Mouse (Mus musculus) forelimb bud, embryonic 11.5 days (tissue): Measurements from ENCODE around the gene Abcb1a.
A peak's percentile ranks its signal among the peaks of the same experiment; 100 is the strongest.

ENCODE experiments used
- DNase-seq: peaks from one replicate; pipeline ENCODE4 v3.0.0-alpha.2; 2012; ENCODE audit warnings: low read depth, low spot score

The Abcb1a gene

GRCm38 (mm10) chr5:8659911-8660737, at the start of gene Abcb1a:
Gene Abcb1a, plus strand, starts transcription at chr5:8660077.
- peak; percentile 18 for DNase-seq

GRCm38 (mm10) chr5:8622071-8622595, 37.7 kb upstream of the Abcb1a start:
- peak; percentile 17 for DNase-seq

DNA sequence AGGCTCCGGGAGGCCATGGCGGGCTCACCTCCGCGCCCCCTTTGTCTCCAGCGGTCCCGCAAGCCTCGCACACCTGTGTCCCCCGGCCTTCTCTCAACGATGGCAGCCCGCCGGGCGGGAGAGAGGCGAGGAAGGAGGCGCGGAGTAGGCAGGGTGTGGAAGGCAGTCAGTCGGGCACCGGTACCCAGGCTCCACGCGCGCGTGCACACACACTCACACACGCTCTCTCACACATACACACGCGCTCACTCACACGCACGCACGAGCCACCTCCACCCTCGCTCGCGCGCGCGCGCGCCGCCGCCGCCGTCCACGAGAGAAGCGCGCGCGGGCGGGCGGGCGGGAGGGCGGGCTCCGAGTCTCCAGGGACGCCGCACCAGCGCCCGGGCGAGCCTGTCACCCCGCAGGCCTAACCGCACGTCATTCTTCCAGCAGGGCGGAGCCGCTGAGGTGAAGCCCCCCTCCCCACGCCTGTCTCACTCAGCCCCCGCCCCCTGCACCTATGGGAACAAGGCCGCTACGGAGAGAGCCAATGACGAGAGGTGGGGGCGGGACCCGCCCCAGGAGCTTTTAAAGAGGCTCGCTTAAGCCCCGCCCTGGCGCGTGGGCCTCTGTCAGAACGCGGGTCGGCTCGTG, 37.2 kb upstream of the Abcb1a start, which contains the start of gene Rundc3b:
Gene Rundc3b (minus strand): TSS at position 357 of the 636 bp plus-strand sequence.
- DNase-seq: peak; percentile 88

GRCm38 (mm10) chr5:8632901-8633300, 27.0 kb upstream of the Abcb1a start:
- no peak for DNase-seq

- no peak for DNase-seq
These were observed 25.3 kb upstream of the Abcb1a start for GRCm38 (mm10) chr5:8634489-8634975.

DNA sequence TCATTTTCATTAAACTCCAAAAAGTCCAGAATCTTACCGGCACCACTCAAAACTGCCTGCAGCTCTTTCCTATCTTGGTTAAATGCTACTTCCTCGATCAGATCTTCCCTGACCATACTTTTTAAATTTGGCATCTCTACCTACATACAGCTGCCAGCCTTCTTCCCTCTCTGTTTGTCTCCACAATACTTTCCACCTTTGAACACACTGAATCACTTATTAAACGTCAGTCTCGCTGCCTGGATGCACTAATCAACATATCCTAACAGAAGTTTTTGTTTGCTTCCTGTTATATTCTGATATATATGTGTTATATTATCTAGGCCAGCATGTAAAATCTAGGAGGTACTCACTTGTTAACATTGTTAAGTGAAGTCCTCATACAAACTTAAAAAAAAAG, 11.6 kb upstream of the Abcb1a start:
- no peak for DNase-seq

DNA sequence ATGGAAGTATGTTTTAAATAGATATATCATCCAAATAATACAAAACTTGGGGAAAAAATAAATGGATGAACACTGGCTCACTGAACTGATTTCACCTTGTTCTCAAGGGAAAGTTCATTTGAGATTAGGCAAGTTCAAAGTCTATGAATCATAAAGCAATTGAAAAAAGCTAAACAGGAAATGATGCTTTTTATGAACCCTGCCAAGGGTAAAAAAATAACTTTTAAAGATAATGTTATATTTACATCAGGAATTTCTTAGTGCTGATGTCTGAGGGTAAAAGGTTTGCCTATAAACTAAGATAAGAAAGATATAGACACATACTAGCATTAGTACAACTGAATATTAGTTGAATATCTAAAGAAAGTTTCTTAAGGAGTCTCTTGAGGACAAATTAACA, 11.1 kb upstream of the Abcb1a start:
- DNase-seq: no peak

- DNase-seq: no peak
These were observed 7.8 kb upstream of the Abcb1a start for GRCm38 (mm10) chr5:8652085-8652484.

DNA sequence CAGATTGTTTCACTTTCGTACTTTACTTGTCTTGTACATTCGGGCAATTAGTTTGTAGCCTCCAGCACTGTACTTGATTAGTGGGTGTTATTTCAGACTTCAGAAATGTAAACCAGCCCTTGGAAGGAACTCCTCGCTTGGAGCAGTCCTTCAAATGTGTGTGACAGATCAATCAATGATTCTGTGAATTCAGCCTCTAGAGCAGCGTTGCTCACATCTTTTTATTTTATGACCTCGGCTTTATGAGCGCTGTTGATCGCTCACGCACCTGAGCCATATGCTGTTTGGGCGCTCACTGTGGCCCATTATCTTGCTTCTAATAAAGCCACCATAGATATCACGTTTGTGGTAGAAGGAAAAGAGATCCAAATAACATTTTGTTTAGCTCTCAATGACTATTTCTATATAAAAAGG, 868 bp downstream of the Abcb1a start:
- peak; percentile 33 for DNase-seq

- no peak for DNase-seq
These were observed 4.8 kb downstream of the Abcb1a start for GRCm38 (mm10) chr5:8664678-8665077.

- no peak for DNase-seq
These were observed 8.0 kb downstream of the Abcb1a start for GRCm38 (mm10) chr5:8667758-8668474.

DNA sequence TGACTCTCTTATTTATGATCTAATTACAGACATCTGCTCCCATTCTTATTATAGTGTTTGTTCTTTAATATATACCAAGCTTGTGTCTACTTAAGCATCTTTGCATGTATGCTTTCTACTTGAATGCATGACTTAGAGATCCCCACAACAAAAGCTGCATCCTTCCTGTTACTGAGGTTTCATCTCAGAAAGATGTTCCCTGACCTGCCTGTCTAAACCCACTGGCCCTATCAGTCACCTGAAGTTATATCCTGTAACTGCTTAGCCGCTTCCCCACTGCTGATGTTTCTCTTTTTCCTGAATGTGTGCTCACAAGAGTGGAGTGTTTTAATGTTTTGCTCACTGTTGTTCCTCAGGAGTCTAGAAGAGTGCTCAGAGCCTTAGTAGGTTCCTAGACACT, 9.7 kb downstream of the Abcb1a start:
- DNase-seq: no peak

DNA sequence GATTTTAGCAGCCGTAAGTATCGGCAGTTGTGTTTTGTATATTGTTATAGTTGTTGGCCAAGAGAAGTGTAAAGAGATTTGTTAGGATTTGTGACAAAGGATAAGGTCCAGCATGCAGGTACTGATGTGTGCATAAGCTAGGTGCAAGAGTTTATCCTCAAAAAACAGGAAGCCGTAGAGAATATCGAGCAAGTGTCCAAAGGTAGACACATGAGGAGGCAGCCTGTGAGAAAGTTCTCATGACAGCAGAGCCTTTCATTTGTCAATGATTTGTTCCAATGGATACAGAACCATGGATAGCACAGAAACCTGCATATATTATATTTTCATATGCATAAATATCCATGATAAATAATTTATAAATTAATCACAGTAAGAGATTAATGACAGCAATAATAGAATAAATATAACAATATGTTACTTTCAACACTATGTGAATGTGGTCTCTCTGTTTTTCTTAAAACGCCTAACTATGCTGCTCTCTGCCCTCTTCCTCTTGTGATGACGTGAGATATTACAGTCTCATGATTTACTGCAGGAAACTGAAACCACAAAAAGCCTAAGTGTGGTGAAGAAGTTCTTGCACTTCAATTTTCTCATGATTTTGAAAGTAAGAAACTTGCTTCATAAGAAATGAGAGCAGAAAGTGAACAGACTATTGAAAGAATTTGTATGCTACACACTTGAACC, 15.5 kb downstream of the Abcb1a start:
- peak; percentile 24 for DNase-seq

DNA sequence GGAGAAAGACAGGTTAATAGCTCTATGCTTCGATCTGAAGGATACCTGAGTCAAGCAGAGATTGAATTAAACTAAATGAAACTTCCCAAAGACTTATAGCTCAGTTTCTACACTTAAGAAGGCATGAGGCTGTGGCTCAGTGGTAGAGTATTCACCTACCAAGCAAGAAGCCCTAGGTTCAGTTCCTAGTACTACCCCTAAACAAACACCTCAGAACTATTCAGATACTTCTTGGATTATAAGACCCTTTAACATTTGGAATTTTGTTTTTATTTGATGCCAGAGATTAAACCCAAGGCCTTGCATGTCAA, 16.0 kb downstream of the Abcb1a start:
- DNase-seq: no peak

- no peak for DNase-seq
These were observed 21.3 kb downstream of the Abcb1a start for GRCm38 (mm10) chr5:8681166-8681565.

GRCm38 (mm10) chr5:8683686-8684085, 23.8 kb downstream of the Abcb1a start:
- no peak for DNase-seq

DNA sequence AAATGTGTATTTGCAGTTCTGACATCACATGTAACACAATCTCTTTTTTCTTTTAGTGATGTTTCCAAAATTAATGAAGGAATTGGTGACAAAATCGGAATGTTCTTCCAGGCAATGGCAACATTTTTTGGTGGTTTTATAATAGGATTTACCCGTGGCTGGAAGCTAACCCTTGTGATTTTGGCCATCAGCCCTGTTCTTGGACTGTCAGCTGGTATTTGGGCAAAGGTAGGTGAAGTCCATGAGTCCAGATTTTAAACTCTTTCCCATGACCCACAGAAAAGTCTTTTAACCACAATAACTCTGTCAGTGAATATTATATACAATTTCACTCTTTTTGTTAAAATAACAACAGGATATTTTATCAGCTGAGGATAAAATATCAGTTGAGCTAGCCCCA, 26.2 kb downstream of the Abcb1a start:
- DNase-seq: no peak

- DNase-seq: no peak
These were observed 27.7 kb downstream of the Abcb1a start for GRCm38 (mm10) chr5:8687550-8687949.

GRCm38 (mm10) chr5:8716061-8716460, 56.2 kb downstream of the Abcb1a start:
- DNase-seq: no peak

GRCm38 (mm10) chr5:8719556-8719955, 59.7 kb downstream of the Abcb1a start:
- DNase-seq: no peak

DNA sequence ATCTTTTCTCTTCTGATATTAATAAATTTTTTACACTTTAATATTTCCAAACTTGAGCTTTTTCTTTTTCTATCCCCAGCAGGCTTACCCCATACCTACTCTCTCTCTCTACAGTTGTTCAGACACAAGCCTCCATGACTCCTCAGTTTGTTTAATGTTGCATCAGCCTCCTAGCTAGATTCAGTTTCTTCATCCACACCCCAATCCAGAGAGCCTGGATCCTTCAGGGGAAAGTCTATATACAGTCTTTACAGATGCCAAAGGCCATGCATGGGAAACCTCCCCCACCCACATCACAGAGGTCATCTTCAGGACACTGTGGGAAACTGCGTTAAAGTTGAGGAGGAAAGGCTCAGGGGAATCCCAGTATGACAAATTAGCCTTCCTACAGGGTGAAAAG, 62.3 kb downstream of the Abcb1a start:
- DNase-seq: no peak

- no peak for DNase-seq
These were observed 63.0 kb downstream of the Abcb1a start for GRCm38 (mm10) chr5:8722867-8723266.
